Mouse (Mus musculus) R1 (cell line): ENCODE measurements around the gene Marc1.

Source experiments
- DNase-seq: peaks from one replicate; pipeline ENCODE4 v3.0.0-alpha.2; 2018; ENCODE audit warnings: low read depth, low spot score

The Marc1 gene

GRCm38 (mm10) chr1:184822678-184823077 is 11.6 kb upstream of the Marc1 start:
- DNase-seq = peak; percentile 69

- DNase-seq = peak; percentile 73
Measured at GRCm38 (mm10) chr1:184817768-184818167, 6.7 kb upstream of the Marc1 start.

GRCm38 (mm10) chr1:184811716-184812250 is 670 bp upstream of the Marc1 start:
- DNase-seq = no peak

GRCm38 (mm10) chr1:184809578-184810001 is 1.5 kb downstream of the Marc1 start:
- DNase-seq = no peak

- no peak for DNase-seq
Measured at GRCm38 (mm10) chr1:184808418-184809012, 2.6 kb downstream of the Marc1 start.

GRCm38 (mm10) chr1:184807627-184808417 is 3.3 kb downstream of the Marc1 start:
- peak; percentile 30 for DNase-seq

- no peak for DNase-seq
Measured at GRCm38 (mm10) chr1:184807123-184807522, 4.0 kb downstream of the Marc1 start.

GRCm38 (mm10) chr1:184805749-184806148 is 5.4 kb downstream of the Marc1 start:
- DNase-seq = no peak

GRCm38 (mm10) chr1:184793163-184793876 is 17.8 kb downstream of the Marc1 start:
- peak; percentile 74 for DNase-seq

- DNase-seq = peak; percentile 49
Measured at GRCm38 (mm10) chr1:184791109-184791508, 20.0 kb downstream of the Marc1 start.

- DNase-seq = peak; percentile 92
Measured at GRCm38 (mm10) chr1:184786376-184787151, 24.5 kb downstream of the Marc1 start.

- DNase-seq = no peak
Measured at GRCm38 (mm10) chr1:184783641-184784040, 27.5 kb downstream of the Marc1 start.

GRCm38 (mm10) chr1:184782161-184782513 is 29.0 kb downstream of the Marc1 start:
- peak; percentile 28 for DNase-seq

GRCm38 (mm10) chr1:184781286-184782160 is 29.6 kb downstream of the Marc1 start:
- DNase-seq = no peak

GRCm38 (mm10) chr1:184778157-184778556 is 33.0 kb downstream of the Marc1 start:
- DNase-seq = no peak

- DNase-seq = peak; percentile 43
Measured at GRCm38 (mm10) chr1:184777061-184777795, 33.9 kb downstream of the Marc1 start.

GRCm38 (mm10) chr1:184775289-184775688 is 35.8 kb downstream of the Marc1 start:
- no peak for DNase-seq

GRCm38 (mm10) chr1:184771891-184772249 is 39.2 kb downstream of the Marc1 start:
- DNase-seq = no peak

- DNase-seq = peak; percentile 75
Measured at GRCm38 (mm10) chr1:184771202-184771890, 39.8 kb downstream of the Marc1 start.
